Mouse (Mus musculus): Measurements from ENCODE around the gene Fnbp1l. TPM values are rescaled to one million over a fixed set of nuclear protein-coding genes. Genes with fewer than 3 reads are reported as not detected.

Fnbp1l gene
- polyA plus RNA-seq, 1 experiment from 2014 or later = 52.9 TPM

DNA sequence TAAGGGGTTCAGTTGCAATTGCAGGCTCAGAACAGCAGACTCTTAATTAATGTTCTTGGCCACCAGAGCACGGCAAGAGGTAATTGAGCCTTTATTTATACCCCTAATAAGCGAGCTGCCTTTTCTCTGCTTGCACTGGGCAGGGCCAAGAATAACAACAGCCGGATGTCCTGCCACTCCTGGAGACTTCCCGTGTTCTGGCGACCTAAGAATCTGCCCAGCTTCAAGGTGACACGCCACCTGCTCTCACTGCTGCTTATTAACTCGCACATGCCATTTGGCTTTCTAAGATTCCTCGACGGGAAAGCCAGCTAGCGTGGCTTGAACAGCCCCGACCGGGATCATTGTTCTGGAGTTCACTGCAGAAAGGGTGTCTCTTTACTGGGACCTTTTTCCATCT lies 15.7 kb upstream of the Fnbp1l start:
- H3K4me2 ChIP-seq (ENCODE audit: low read length) = peak overlapping the region; percentile 3; the same call in 1 of the 2 replicates
- WGBS = 13% methylated on average over 12 of the region's 12 CpGs
- ATAC-seq (replicated peaks; ENCODE audit: low FRiP score, low TSS enrichment, low read depth) (no peak), DNase-seq (ENCODE audit: low spot score) (no peak)
- no peaks in the 10 kb centered on the region for H3K36me3 ChIP-seq (ENCODE audit: control insufficient read depth, insufficient read depth, low read length)
- no peak overlapping the region for H3K9ac ChIP-seq (ENCODE audit: low read length)
- no peaks in the 10 kb centered on the region for H3K27me3 ChIP-seq (replicated peaks; ENCODE audit: control insufficient read depth, insufficient read depth, low read length)
- H3K4me1 ChIP-seq (replicated peaks; ENCODE audit: control insufficient read depth, insufficient read depth, low read length) = peaks cover 8% of the 10 kb centered on the region; the same call in 1 of the 2 replicates
- H3K9me3 ChIP-seq (ENCODE audit: control insufficient read depth, low read length) = no peaks in the 10 kb centered on the region
- no peak overlapping the region for H3K4me3 ChIP-seq (ENCODE audit: low read depth, low read length)
- no peak overlapping the region for H3K27ac ChIP-seq (ENCODE audit: low read depth)

DNA sequence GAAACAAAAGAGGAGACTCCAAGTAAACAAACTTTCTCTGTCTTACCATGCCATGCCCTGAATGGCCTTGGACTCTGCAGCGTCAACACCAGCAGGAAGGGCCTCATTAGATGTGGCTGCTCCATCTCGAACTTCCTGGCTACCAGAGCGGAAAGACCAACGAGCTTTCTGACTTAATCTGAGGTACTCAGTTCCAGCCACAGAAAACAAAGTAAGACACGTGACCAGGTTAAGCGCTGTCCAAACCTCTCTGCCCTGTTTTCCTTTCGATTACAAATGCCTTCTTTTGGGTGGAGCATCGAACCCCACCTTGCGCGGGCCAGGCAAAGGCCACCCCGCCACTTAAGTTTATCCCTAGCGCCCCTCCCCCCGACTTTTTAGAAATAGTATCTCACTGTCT lies 10.1 kb upstream of the Fnbp1l start:
- Histone ChIP-seq H3K4me2 (ENCODE audit: low read length) (peak overlapping the region; percentile 35), H3K36me3 (ENCODE audit: control insufficient read depth, insufficient read depth, low read length) (no peaks in the 10 kb centered on the region), H3K27ac (ENCODE audit: low read depth) (no peak overlapping the region), H3K9ac (ENCODE audit: low read length) (no peak overlapping the region), H3K27me3 (replicated peaks; ENCODE audit: control insufficient read depth, insufficient read depth, low read length) (no peaks in the 10 kb centered on the region), H3K9me3 (ENCODE audit: control insufficient read depth, low read length) (no peaks in the 10 kb centered on the region), H3K4me3 (ENCODE audit: low read depth, low read length) (no peak overlapping the region; the same call in 1 of the 2 replicates), H3K4me1 (replicated peaks; ENCODE audit: control insufficient read depth, insufficient read depth, low read length) (peaks cover 5% of the 10 kb centered on the region; the same call in 1 of the 2 replicates)
- no peak; the same call in 1 of the 2 replicates for ATAC-seq (replicated peaks; ENCODE audit: low FRiP score, low TSS enrichment, low read depth)
- 19% methylated on average over 13 of the region's 13 CpGs for WGBS
- DNase-seq (ENCODE audit: low spot score) = peak; percentile 52

DNA sequence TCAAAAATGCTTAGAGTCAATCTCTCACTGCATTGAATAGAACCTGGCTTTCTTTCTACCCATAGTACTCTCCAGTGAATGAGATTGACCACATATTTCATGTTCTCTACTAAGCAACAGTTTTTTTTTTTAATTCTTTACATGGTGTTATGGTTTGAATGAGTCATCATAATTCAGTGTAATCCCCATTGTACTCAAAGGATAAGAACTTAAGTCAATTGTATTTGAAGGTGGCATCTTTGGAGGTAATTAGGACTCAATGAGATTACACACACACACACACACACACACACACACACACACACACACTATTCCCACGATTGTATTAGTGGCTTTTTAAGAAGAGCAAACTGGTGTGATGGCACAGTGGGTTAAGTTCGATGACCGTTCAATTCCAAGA lies 9.4 kb upstream of the Fnbp1l start:
- Histone ChIP-seq H3K4me1 (replicated peaks; ENCODE audit: control insufficient read depth, insufficient read depth, low read length) (peaks cover 5% of the 10 kb centered on the region; the same call in 1 of the 2 replicates), H3K36me3 (ENCODE audit: control insufficient read depth, insufficient read depth, low read length) (no peaks in the 10 kb centered on the region), H3K27me3 (replicated peaks; ENCODE audit: control insufficient read depth, insufficient read depth, low read length) (no peaks in the 10 kb centered on the region), H3K9me3 (ENCODE audit: control insufficient read depth, low read length) (no peaks in the 10 kb centered on the region), H3K9ac (ENCODE audit: low read length) (no peak overlapping the region), H3K4me3 (ENCODE audit: low read depth, low read length) (no peak overlapping the region), H3K27ac (ENCODE audit: low read depth) (no peak overlapping the region), H3K4me2 (ENCODE audit: low read length) (no peak overlapping the region)
- ATAC-seq (replicated peaks; ENCODE audit: low FRiP score, low TSS enrichment, low read depth) = no peak
- 77% methylated on average over 3 of the region's 3 CpGs for WGBS
- no peak for DNase-seq (ENCODE audit: low spot score)

DNA sequence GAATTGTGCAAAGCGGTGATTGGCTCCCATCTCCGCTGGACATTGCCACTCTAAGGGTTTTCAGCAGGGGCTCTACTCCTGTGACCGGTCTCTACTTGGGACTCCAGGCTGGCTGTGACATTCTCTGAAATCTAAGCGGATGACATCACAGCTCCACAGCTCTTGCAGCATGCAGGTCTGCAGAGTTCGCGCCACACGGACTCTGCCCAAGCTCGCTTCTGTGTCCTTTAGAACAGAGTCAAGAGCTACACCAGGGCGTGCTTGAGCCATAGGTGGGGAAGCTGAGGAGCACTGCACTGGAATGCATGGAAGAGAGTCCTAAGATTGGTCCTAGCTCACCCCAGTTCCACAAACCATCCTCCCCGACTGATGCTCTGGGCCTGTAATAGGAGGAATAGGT lies 9.0 kb upstream of the Fnbp1l start:
- H3K4me2 ChIP-seq (ENCODE audit: low read length) = no peak overlapping the region
- DNase-seq (ENCODE audit: low spot score) = no peak
- no peaks in the 10 kb centered on the region for H3K9me3 ChIP-seq (ENCODE audit: control insufficient read depth, low read length)
- no peak overlapping the region for H3K9ac ChIP-seq (ENCODE audit: low read length)
- ATAC-seq (replicated peaks; ENCODE audit: low FRiP score, low TSS enrichment, low read depth) = 0 out of 2 replicates have a peak, but pooled peaks have one; percentile 33
- H3K36me3 ChIP-seq (ENCODE audit: control insufficient read depth, insufficient read depth, low read length) = no peaks in the 10 kb centered on the region
- no peak overlapping the region for H3K4me3 ChIP-seq (ENCODE audit: low read depth, low read length)
- H3K27ac ChIP-seq (ENCODE audit: low read depth) = no peak overlapping the region
- peaks cover 5% of the 10 kb centered on the region; the same call in 1 of the 2 replicates for H3K4me1 ChIP-seq (replicated peaks; ENCODE audit: control insufficient read depth, insufficient read depth, low read length)
- 96% methylated on average over 10 of the region's 10 CpGs for WGBS
- H3K27me3 ChIP-seq (replicated peaks; ENCODE audit: control insufficient read depth, insufficient read depth, low read length) = no peaks in the 10 kb centered on the region

DNA sequence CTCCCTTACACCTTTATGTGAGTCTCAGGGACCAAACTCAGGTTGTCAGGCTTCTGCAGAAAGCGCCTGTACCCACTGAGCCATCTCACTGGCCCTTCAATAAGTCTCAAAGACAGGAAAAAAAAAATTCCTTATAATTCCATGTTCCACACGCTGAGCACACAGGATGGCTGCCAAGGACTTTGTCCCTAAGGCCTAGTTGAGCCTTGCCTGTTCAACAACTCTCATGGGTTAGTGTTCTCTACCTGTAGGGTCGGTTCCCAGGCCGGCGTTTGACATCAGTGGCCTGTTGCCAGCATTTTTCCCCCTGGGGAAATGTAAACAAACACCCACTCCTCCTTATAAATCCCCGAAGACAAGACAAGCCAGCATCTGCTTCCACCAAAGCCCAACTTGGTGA lies 8.3 kb upstream of the Fnbp1l start:
- no peaks in the 10 kb centered on the region for H3K9me3 ChIP-seq (ENCODE audit: control insufficient read depth, low read length)
- 71% methylated on average over 6 of the region's 6 CpGs for WGBS
- H3K27me3 ChIP-seq (replicated peaks; ENCODE audit: control insufficient read depth, insufficient read depth, low read length) = no peaks in the 10 kb centered on the region
- no peak overlapping the region for H3K9ac ChIP-seq (ENCODE audit: low read length)
- no peak overlapping the region for H3K4me2 ChIP-seq (ENCODE audit: low read length)
- H3K27ac ChIP-seq (ENCODE audit: low read depth) = no peak overlapping the region
- DNase-seq (ENCODE audit: low spot score) = no peak
- H3K36me3 ChIP-seq (ENCODE audit: control insufficient read depth, insufficient read depth, low read length) = no peaks in the 10 kb centered on the region
- no peak overlapping the region for H3K4me3 ChIP-seq (ENCODE audit: low read depth, low read length)
- no peak for ATAC-seq (replicated peaks; ENCODE audit: low FRiP score, low TSS enrichment, low read depth)
- peaks cover 5% of the 10 kb centered on the region; the same call in 1 of the 2 replicates for H3K4me1 ChIP-seq (replicated peaks; ENCODE audit: control insufficient read depth, insufficient read depth, low read length)

DNA sequence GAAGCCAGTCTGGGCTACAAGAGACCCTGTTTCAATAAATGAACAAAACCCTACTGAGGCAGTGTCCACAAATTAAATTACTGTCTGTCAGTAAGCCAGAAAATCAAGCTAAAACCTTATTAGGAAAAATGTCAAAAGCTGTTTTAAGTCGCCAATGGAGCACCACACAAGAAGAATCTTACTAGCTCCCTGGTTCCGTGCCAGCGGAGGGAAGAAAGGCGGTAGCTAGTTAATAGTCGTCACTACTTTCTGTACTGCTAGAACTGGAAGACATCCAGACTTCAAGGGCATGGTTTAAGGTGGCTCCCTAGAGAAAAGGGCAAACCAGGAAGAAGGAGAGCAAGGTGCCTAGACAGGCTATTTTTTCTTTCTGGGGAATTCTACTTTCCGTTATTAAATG lies 5.1 kb upstream of the Fnbp1l start:
- Histone ChIP-seq H3K27ac (ENCODE audit: low read depth) (peak overlapping the region; percentile 30; the same call in 1 of the 2 replicates), H3K4me2 (ENCODE audit: low read length) (no peak overlapping the region), H3K36me3 (ENCODE audit: control insufficient read depth, insufficient read depth, low read length) (no peaks in the 10 kb centered on the region), H3K4me1 (replicated peaks; ENCODE audit: control insufficient read depth, insufficient read depth, low read length) (peaks cover 5% of the 10 kb centered on the region; the same call in 1 of the 2 replicates), H3K27me3 (replicated peaks; ENCODE audit: control insufficient read depth, insufficient read depth, low read length) (no peaks in the 10 kb centered on the region), H3K4me3 (ENCODE audit: low read depth, low read length) (no peak overlapping the region), H3K9ac (ENCODE audit: low read length) (no peak overlapping the region), H3K9me3 (ENCODE audit: control insufficient read depth, low read length) (no peaks in the 10 kb centered on the region)
- 49% methylated on average over 6 of the region's 6 CpGs for WGBS
- ATAC-seq (replicated peaks; ENCODE audit: low FRiP score, low TSS enrichment, low read depth) (no peak), DNase-seq (ENCODE audit: low spot score) (no peak)

DNA sequence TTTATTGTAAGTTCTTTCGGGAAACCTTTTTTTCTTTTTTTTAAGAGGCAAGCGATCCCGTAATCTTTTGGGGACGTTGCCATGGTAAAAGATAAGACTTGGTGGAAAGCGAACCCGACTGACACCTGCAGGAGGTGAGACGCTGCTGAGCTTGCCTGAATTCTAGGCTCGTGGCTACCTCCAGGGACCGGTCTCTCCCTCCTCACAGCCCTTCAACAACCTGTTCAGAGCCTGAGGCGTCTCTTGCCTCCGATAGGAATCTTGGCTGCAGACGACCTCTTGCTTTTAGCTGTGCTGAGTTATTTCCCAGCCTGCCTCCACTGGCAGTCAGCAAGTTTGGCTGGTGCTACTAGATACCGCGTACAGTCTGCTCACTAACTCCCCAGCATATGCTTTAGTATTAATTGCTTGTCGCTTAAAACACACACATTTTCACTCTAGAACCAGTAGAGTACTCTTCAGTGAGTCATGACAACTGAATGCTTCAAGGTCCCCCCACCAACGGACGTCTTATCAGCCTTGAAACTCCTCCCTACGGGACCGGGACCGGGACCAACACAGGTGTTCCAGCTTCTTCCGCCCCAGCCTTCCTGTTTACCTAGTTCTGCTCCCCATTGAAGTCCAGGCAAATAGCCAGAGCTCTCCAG lies 893 bp upstream of the Fnbp1l start:
- H3K4me3 ChIP-seq (ENCODE audit: low read depth, low read length) = peak overlapping the region; percentile 87
- WGBS = 1% methylated on average over 21 of the region's 21 CpGs
- DNase-seq (ENCODE audit: low spot score) = peak; percentile 82
- H3K27ac ChIP-seq (ENCODE audit: low read depth) = peak overlapping the region; percentile 96
- peak overlapping the region; percentile 87 for H3K4me2 ChIP-seq (ENCODE audit: low read length)
- H3K4me1 ChIP-seq (replicated peaks; ENCODE audit: control insufficient read depth, insufficient read depth, low read length) = peaks cover 24% of the 10 kb centered on the region
- ATAC-seq (replicated peaks; ENCODE audit: low FRiP score, low TSS enrichment, low read depth) = peak; percentile 55
- H3K9ac ChIP-seq (ENCODE audit: low read length) = peak overlapping the region; percentile 98
- no peaks in the 10 kb centered on the region for H3K27me3 ChIP-seq (replicated peaks; ENCODE audit: control insufficient read depth, insufficient read depth, low read length)
- H3K36me3 ChIP-seq (ENCODE audit: control insufficient read depth, insufficient read depth, low read length) = no peaks in the 10 kb centered on the region
- no peaks in the 10 kb centered on the region for H3K9me3 ChIP-seq (ENCODE audit: control insufficient read depth, low read length)

DNA sequence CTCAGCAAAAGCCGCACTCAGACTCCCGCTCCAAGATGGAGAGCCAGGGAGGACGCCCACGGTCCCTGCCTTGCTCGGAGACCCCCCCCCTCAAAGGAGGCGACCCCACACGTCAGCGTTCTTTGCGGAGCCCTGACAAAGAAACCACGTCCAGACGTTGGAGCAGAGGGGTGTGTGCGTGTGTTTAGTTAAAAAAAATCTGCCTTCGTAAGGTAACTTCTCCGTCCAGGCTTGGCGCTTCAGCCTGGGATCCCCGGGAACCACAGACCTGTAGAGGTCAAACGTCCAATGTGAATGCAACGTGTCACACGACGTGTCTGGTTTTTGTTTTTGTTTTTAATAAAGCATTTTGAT lies 393 bp upstream of the Fnbp1l start:
- Histone ChIP-seq H3K9me3 (ENCODE audit: control insufficient read depth, low read length) (no peaks in the 10 kb centered on the region), H3K36me3 (ENCODE audit: control insufficient read depth, insufficient read depth, low read length) (no peaks in the 10 kb centered on the region), H3K27ac (ENCODE audit: low read depth) (peak overlapping the region; percentile 96), H3K9ac (ENCODE audit: low read length) (peak overlapping the region; percentile 98), H3K4me3 (ENCODE audit: low read depth, low read length) (peak overlapping the region; percentile 87), H3K27me3 (replicated peaks; ENCODE audit: control insufficient read depth, insufficient read depth, low read length) (no peaks in the 10 kb centered on the region), H3K4me2 (ENCODE audit: low read length) (peak overlapping the region; percentile 87), H3K4me1 (replicated peaks; ENCODE audit: control insufficient read depth, insufficient read depth, low read length) (peaks cover 24% of the 10 kb centered on the region)
- ATAC-seq (replicated peaks; ENCODE audit: low FRiP score, low TSS enrichment, low read depth) (no peak; the same call in 1 of the 2 replicates), DNase-seq (ENCODE audit: low spot score) (no peak)
- under 1% methylated on average over 20 of the region's 20 CpGs for WGBS

DNA sequence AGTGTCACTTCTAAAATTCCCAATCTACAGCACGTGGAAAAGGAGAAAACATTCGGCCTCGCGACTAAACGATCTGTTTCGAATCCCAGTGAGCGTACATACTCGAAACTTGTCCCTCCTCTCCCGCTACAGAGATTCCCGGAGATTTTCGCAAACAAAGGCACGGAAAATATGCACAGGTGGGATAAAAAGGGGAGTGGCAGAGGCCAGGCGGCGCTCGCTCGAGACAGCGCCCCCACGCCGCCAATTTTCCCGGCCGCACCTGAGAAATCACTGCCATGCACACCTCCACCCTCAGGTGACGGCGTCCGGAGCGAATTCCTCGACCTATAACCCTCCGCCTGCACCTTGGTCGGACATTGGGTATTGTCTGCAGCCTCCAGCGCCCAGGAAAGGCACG lies 1.1 kb downstream of the Fnbp1l start:
- H3K27me3 ChIP-seq (replicated peaks; ENCODE audit: control insufficient read depth, insufficient read depth, low read length) = no peaks in the 10 kb centered on the region
- H3K27ac ChIP-seq (ENCODE audit: low read depth) = peak overlapping the region; percentile 96
- peak overlapping the region; percentile 87 for H3K4me3 ChIP-seq (ENCODE audit: low read depth, low read length)
- no peaks in the 10 kb centered on the region for H3K9me3 ChIP-seq (ENCODE audit: control insufficient read depth, low read length)
- H3K9ac ChIP-seq (ENCODE audit: low read length) = peak overlapping the region; percentile 98
- ATAC-seq (replicated peaks; ENCODE audit: low FRiP score, low TSS enrichment, low read depth) = no peak; the same call in 1 of the 2 replicates
- no peaks in the 10 kb centered on the region for H3K36me3 ChIP-seq (ENCODE audit: control insufficient read depth, insufficient read depth, low read length)
- under 1% methylated on average over 30 of the region's 30 CpGs for WGBS
- H3K4me2 ChIP-seq (ENCODE audit: low read length) = peak overlapping the region; percentile 87
- peaks cover 24% of the 10 kb centered on the region for H3K4me1 ChIP-seq (replicated peaks; ENCODE audit: control insufficient read depth, insufficient read depth, low read length)
- DNase-seq (ENCODE audit: low spot score) = peak; percentile 84
